9 mouse cellular contexts compared by ENCODE assay signal in genomic region chr7:27397048-27397949, GRCm38 (mm10). TPM values are rescaled to one million over a fixed set of nuclear protein-coding genes. Genes with fewer than 3 reads are reported as not detected.
DNase-seq lines count a peak whose midpoint lies in the region; ATAC-seq lines count a peak whose summit lies in the region.
"Had no signal": no experiment of that assay in that cellular context is flagged by ENCODE, and none has a peak within 500 bp of the region (broad histone marks: within the 10 kb centered on the region; RNA-seq: fewer than 3 reads in every experiment).

No protein-coding gene starts in this region.

- H3K9ac ChIP-seq in embryonic facial prominence, embryonic 11.5 days (replicated peaks; ENCODE audit: low read length): no peak overlapping the region

- H3K4me3 ChIP-seq in embryonic facial prominence, embryonic 11.5 days (ENCODE audit: low read depth, low read length): no peak overlapping the region
- H3K4me3 ChIP-seq in hindbrain, embryonic 10.5 days: peak overlapping the region; percentile 59; the same call in 1 of the 2 replicates

- peak; percentile 68 for ATAC-seq in CD4-positive, CD25-positive, alpha-beta regulatory T cell, adult 4 months
- ATAC-seq in embryonic facial prominence, embryonic 11.5 days (replicated peaks; ENCODE audit: insufficient number of reproducible peaks, low FRiP score, low TSS enrichment, low read depth): 0 out of 2 replicates have a peak, but pooled peaks have one; percentile 15

- H3K36me3 ChIP-seq in embryonic facial prominence, embryonic 11.5 days (replicated peaks; ENCODE audit: control insufficient read depth, insufficient read depth, low read depth, low read length): no peaks in the 10 kb centered on the region
- no peaks in the 10 kb centered on the region for H3K36me3 ChIP-seq in hindbrain, embryonic 10.5 days

- H3K27ac ChIP-seq in embryonic facial prominence, embryonic 11.5 days (replicated peaks; ENCODE audit: low read depth, low read length): no peak overlapping the region
- H3K27ac ChIP-seq in hindbrain, embryonic 10.5 days: no peak overlapping the region

- no peaks in the 10 kb centered on the region; the same call in 1 of the 2 replicates for H3K4me1 ChIP-seq in embryonic facial prominence, embryonic 11.5 days (ENCODE audit: control insufficient read depth, insufficient read depth, low read length)
- peaks cover 13% of the 10 kb centered on the region for H3K4me1 ChIP-seq in hindbrain, embryonic 10.5 days (replicated peaks)

- 22% methylated on average over 26 of the region's 26 CpGs for WGBS in embryonic facial prominence, embryonic 11.5 days
- 22% methylated on average over 26 of the region's 26 CpGs for WGBS in hindbrain, embryonic 10.5 days

- DNase-seq in MN1 (ENCODE audit: low spot score): peak; percentile 91
- peak; percentile 73 for DNase-seq in embryonic facial prominence, embryonic 11.5 days (ENCODE audit: low spot score)
- DNase-seq in hindbrain, embryonic 10.5 days (ENCODE audit: low spot score): peak; percentile 52
- DNase-seq in layer of hippocampus, postnatal 25 days (ENCODE audit: extremely low spot score in 1 of 2, low spot score in 1 of 2): peak; percentile 43 to 54
- DNase-seq in lung, postnatal 14 days: peak; percentile 16
- peak; percentile 66 to 77 for DNase-seq in right cerebral cortex, adult 2 months (ENCODE audit: low spot score in 2 of 2)
- no peak for DNase-seq in urinary bladder, adult 2 months (ENCODE audit: low spot score)

- H3K4me2 ChIP-seq in embryonic facial prominence, embryonic 11.5 days (ENCODE audit: low read depth, low read length): no peak overlapping the region

- no peaks in the 10 kb centered on the region for H3K9me3 ChIP-seq in embryonic facial prominence, embryonic 11.5 days (replicated peaks; ENCODE audit: control insufficient read depth, low read length)
- no peaks in the 10 kb centered on the region for H3K9me3 ChIP-seq in hindbrain, embryonic 10.5 days

- peaks cover 46% of the 10 kb centered on the region for H3K27me3 ChIP-seq in embryonic facial prominence, embryonic 11.5 days (ENCODE audit: control insufficient read depth, insufficient read depth, low read length)
- H3K27me3 ChIP-seq in hindbrain, embryonic 10.5 days (ENCODE audit: insufficient read depth, poor library complexity, severe bottlenecking): peaks cover 95% of the 10 kb centered on the region

RNA-seq across cellular contexts. Expression of gene Gm20479, which starts 40.1 kb away (rescaled TPM):
- polyA plus RNA-seq in CD4-positive, CD25-positive, alpha-beta regulatory T cell, adult 4 months (2017; shearing (Covaris generic)): not detected
- polyA plus RNA-seq in embryonic facial prominence, embryonic 11.5 days (2014; fragmentation: Nextera tagmentation; extraction: Ambion mirVana): 0.45 TPM in 1 of 2 replicates, not detected in the other
- polyA plus RNA-seq in hindbrain, embryonic 10.5 days (2016; fragmentation: Nextera tagmentation; extraction: Ambion mirVana): 0.50 TPM in 1 of 2 replicates, not detected in the other
- total RNA-seq in layer of hippocampus, postnatal 25 days (2021): not detected
- 0.43 and 0.67 TPM in 2 replicates for polyA plus RNA-seq in urinary bladder, adult 2 months (2012; rRNA removed)
- total RNA-seq: left cerebral cortex, adult 8-10 months had no signal

RNA-seq across cellular contexts. Expression of gene Shkbp1, which starts 41.5 kb away (rescaled TPM):
- polyA plus RNA-seq in CD4-positive, CD25-positive, alpha-beta regulatory T cell, adult 4 months (2017; shearing (Covaris generic)): 10 to 100 TPM; 49.2 to 76.0 TPM
- polyA plus RNA-seq in embryonic facial prominence, embryonic 11.5 days (2014; fragmentation: Nextera tagmentation; extraction: Ambion mirVana): 50.2 and 57.5 TPM in 2 replicates
- 76.3 and 87.4 TPM in 2 replicates for polyA plus RNA-seq in hindbrain, embryonic 10.5 days (2016; fragmentation: Nextera tagmentation; extraction: Ambion mirVana)
- total RNA-seq in layer of hippocampus, postnatal 25 days (2021): 10 to 100 TPM; 19.7 to 30.4 TPM
- 39.4 and 46.5 TPM in 2 replicates for polyA plus RNA-seq in urinary bladder, adult 2 months (2012; rRNA removed)

RNA-seq across cellular contexts. Expression of gene Sptbn4, which starts 50.2 kb away (rescaled TPM):
- polyA plus RNA-seq in CD4-positive, CD25-positive, alpha-beta regulatory T cell, adult 4 months (2017; shearing (Covaris generic)): under 1 TPM; 0.28 to 0.32 TPM
- polyA plus RNA-seq in embryonic facial prominence, embryonic 11.5 days (2014; fragmentation: Nextera tagmentation; extraction: Ambion mirVana): 0.26 and 0.28 TPM in 2 replicates
- polyA plus RNA-seq in hindbrain, embryonic 10.5 days (2016; fragmentation: Nextera tagmentation; extraction: Ambion mirVana): 0.33 and 0.34 TPM in 2 replicates
- total RNA-seq in layer of hippocampus, postnatal 25 days (2021): 100 to 1,000 TPM; 121 to 142 TPM
- 0.53 and 0.74 TPM in 2 replicates for polyA plus RNA-seq in urinary bladder, adult 2 months (2012; rRNA removed)

RNA-seq across cellular contexts. Expression of gene Blvrb, which starts 50.5 kb away (rescaled TPM):
- polyA plus RNA-seq in CD4-positive, CD25-positive, alpha-beta regulatory T cell, adult 4 months (2017; shearing (Covaris generic)): 10 to 100 TPM; 14.1 to 19.9 TPM
- 33.9 and 38.2 TPM in 2 replicates for polyA plus RNA-seq in embryonic facial prominence, embryonic 11.5 days (2014; fragmentation: Nextera tagmentation; extraction: Ambion mirVana)
- polyA plus RNA-seq in hindbrain, embryonic 10.5 days (2016; fragmentation: Nextera tagmentation; extraction: Ambion mirVana): 40.6 and 41.8 TPM in 2 replicates
- total RNA-seq in layer of hippocampus, postnatal 25 days (2021): 10 to 100 TPM; 16.1 to 22.6 TPM
- 46.5 and 51.3 TPM in 2 replicates for polyA plus RNA-seq in urinary bladder, adult 2 months (2012; rRNA removed)

RNA-seq across cellular contexts. Expression of gene Ltbp4, which starts 59.8 kb away (rescaled TPM):
- polyA plus RNA-seq in CD4-positive, CD25-positive, alpha-beta regulatory T cell, adult 4 months (2017; shearing (Covaris generic)): 1 to 10 TPM in 1 of 2 experiments, under 1 TPM in 1; 0.77 to 2.0 TPM
- 6.3 and 6.6 TPM in 2 replicates for polyA plus RNA-seq in embryonic facial prominence, embryonic 11.5 days (2014; fragmentation: Nextera tagmentation; extraction: Ambion mirVana)
- 5.8 and 7.5 TPM in 2 replicates for polyA plus RNA-seq in hindbrain, embryonic 10.5 days (2016; fragmentation: Nextera tagmentation; extraction: Ambion mirVana)
- 10 to 100 TPM; 47.2 to 61.7 TPM for total RNA-seq in layer of hippocampus, postnatal 25 days (2021)
- 176 and 335 TPM in 2 replicates for polyA plus RNA-seq in urinary bladder, adult 2 months (2012; rRNA removed)
